Mouse (Mus musculus): ENCODE measurements around the gene Phlpp2. TPM values are rescaled to one million over a fixed set of nuclear protein-coding genes. Genes with fewer than 3 reads are reported as not detected.

Gene Phlpp2
- polyA plus RNA-seq, 1 experiment from 2014 or later, result 2.8 TPM

GRCm38 (mm10) chr8:109917277-109917676 lies 48.9 kb downstream of the Phlpp2 start:
- H3K4me2 ChIP-seq (ENCODE audit: low read depth, low read length), result no peak overlapping the region
- no peaks in the 10 kb centered on the region for H3K9me3 ChIP-seq (replicated peaks; ENCODE audit: control insufficient read depth, low read length)
- H3K4me1 ChIP-seq (ENCODE audit: control insufficient read depth, insufficient read depth, low read length), result no peaks in the 10 kb centered on the region
- no peaks in the 10 kb centered on the region for H3K36me3 ChIP-seq (ENCODE audit: control insufficient read depth, insufficient read depth, low read length)
- H3K27me3 ChIP-seq (ENCODE audit: control insufficient read depth, insufficient read depth, low read length), result no peaks in the 10 kb centered on the region
- no peak overlapping the region for H3K4me3 ChIP-seq (replicated peaks; ENCODE audit: low read length)
- ATAC-seq (ENCODE audit: insufficient read depth, low FRiP score), result peak; percentile 37; the same call in 1 of the 2 replicates
- 48% methylated on average over 4 of the region's 4 CpGs for WGBS
- no peak overlapping the region for H3K27ac ChIP-seq (ENCODE audit: low read length)
- H3K9ac ChIP-seq (ENCODE audit: low read length), result no peak overlapping the region

- no peaks in the 10 kb centered on the region for H3K36me3 ChIP-seq (ENCODE audit: control insufficient read depth, insufficient read depth, low read length)
- H3K4me3 ChIP-seq (replicated peaks; ENCODE audit: low read length), result no peak overlapping the region
- no peak overlapping the region for H3K27ac ChIP-seq (ENCODE audit: low read length)
- WGBS, result 75% methylated on average over 8 of the region's 8 CpGs
- H3K9ac ChIP-seq (ENCODE audit: low read length), result no peak overlapping the region
- no peaks in the 10 kb centered on the region for H3K27me3 ChIP-seq (ENCODE audit: control insufficient read depth, insufficient read depth, low read length)
- ATAC-seq (ENCODE audit: insufficient read depth, low FRiP score), result no peak
- H3K9me3 ChIP-seq (replicated peaks; ENCODE audit: control insufficient read depth, low read length), result no peaks in the 10 kb centered on the region
- no peaks in the 10 kb centered on the region for H3K4me1 ChIP-seq (ENCODE audit: control insufficient read depth, insufficient read depth, low read length)
- H3K4me2 ChIP-seq (ENCODE audit: low read depth, low read length), result no peak overlapping the region
These were observed 52.4 kb downstream of the Phlpp2 start for GRCm38 (mm10) chr8:109920406-109921390.

GRCm38 (mm10) chr8:109941606-109942360 lies 73.4 kb downstream of the Phlpp2 start:
- no peak for ATAC-seq (ENCODE audit: insufficient read depth, low FRiP score)
- 64% methylated on average over 2 of the region's 2 CpGs for WGBS
- Histone ChIP-seq H3K27me3 (ENCODE audit: control insufficient read depth, insufficient read depth, low read length) (no peaks in the 10 kb centered on the region), H3K9me3 (replicated peaks; ENCODE audit: control insufficient read depth, low read length) (no peaks in the 10 kb centered on the region), H3K36me3 (ENCODE audit: control insufficient read depth, insufficient read depth, low read length) (peaks cover 11% of the 10 kb centered on the region), H3K9ac (ENCODE audit: low read length) (no peak overlapping the region), H3K4me1 (ENCODE audit: control insufficient read depth, insufficient read depth, low read length) (peaks cover 5% of the 10 kb centered on the region; the same call in 1 of the 2 replicates), H3K4me2 (ENCODE audit: low read depth, low read length) (no peak overlapping the region), H3K27ac (ENCODE audit: low read length) (no peak overlapping the region), H3K4me3 (replicated peaks; ENCODE audit: low read length) (no peak overlapping the region)

GRCm38 (mm10) chr8:109945153-109945632 lies 76.9 kb downstream of the Phlpp2 start:
- WGBS, result 44% methylated on average over 9 of the region's 9 CpGs
- ATAC-seq (ENCODE audit: insufficient read depth, low FRiP score), result no peak

GRCm38 (mm10) chr8:109945694-109946093 lies 77.4 kb downstream of the Phlpp2 start:
- Histone ChIP-seq H3K36me3 (ENCODE audit: control insufficient read depth, insufficient read depth, low read length) (no peaks in the 10 kb centered on the region), H3K9me3 (replicated peaks; ENCODE audit: control insufficient read depth, low read length) (no peaks in the 10 kb centered on the region), H3K9ac (ENCODE audit: low read length) (no peak overlapping the region), H3K4me3 (replicated peaks; ENCODE audit: low read length) (no peak overlapping the region), H3K27me3 (ENCODE audit: control insufficient read depth, insufficient read depth, low read length) (peaks cover 7% of the 10 kb centered on the region), H3K27ac (ENCODE audit: low read length) (peak overlapping the region; percentile 8; the same call in 1 of the 2 replicates), H3K4me2 (ENCODE audit: low read depth, low read length) (no peak overlapping the region), H3K4me1 (ENCODE audit: control insufficient read depth, insufficient read depth, low read length) (peaks cover 5% of the 10 kb centered on the region)
- no peak for ATAC-seq (ENCODE audit: insufficient read depth, low FRiP score)
- 74% methylated on average over 7 of the region's 7 CpGs for WGBS

More at GRCm38 (mm10) chr8:109945153-109945632, 76.9 kb downstream of the Phlpp2 start:
- peaks cover 5% of the 10 kb centered on the region for H3K4me1 ChIP-seq (ENCODE audit: control insufficient read depth, insufficient read depth, low read length)
- peaks cover 4% of the 10 kb centered on the region; the same call in 1 of the 2 replicates for H3K36me3 ChIP-seq (ENCODE audit: control insufficient read depth, insufficient read depth, low read length)
- H3K4me2 ChIP-seq (ENCODE audit: low read depth, low read length), result no peak overlapping the region
- peaks cover 7% of the 10 kb centered on the region for H3K27me3 ChIP-seq (ENCODE audit: control insufficient read depth, insufficient read depth, low read length)
- H3K9ac ChIP-seq (ENCODE audit: low read length), result no peak overlapping the region
- no peak overlapping the region for H3K27ac ChIP-seq (ENCODE audit: low read length)
- H3K4me3 ChIP-seq (replicated peaks; ENCODE audit: low read length), result no peak overlapping the region
- H3K9me3 ChIP-seq (replicated peaks; ENCODE audit: control insufficient read depth, low read length), result no peaks in the 10 kb centered on the region

- peaks cover 5% of the 10 kb centered on the region for H3K4me1 ChIP-seq (ENCODE audit: control insufficient read depth, insufficient read depth, low read length)
- no peak overlapping the region for H3K4me2 ChIP-seq (ENCODE audit: low read depth, low read length)
- no peak overlapping the region for H3K27ac ChIP-seq (ENCODE audit: low read length)
- H3K4me3 ChIP-seq (replicated peaks; ENCODE audit: low read length), result no peak overlapping the region
- H3K9me3 ChIP-seq (replicated peaks; ENCODE audit: control insufficient read depth, low read length), result no peaks in the 10 kb centered on the region
- no peaks in the 10 kb centered on the region for H3K36me3 ChIP-seq (ENCODE audit: control insufficient read depth, insufficient read depth, low read length)
- H3K27me3 ChIP-seq (ENCODE audit: control insufficient read depth, insufficient read depth, low read length), result peaks cover 7% of the 10 kb centered on the region
- WGBS, result 85% methylated on average over 7 of the region's 7 CpGs
- ATAC-seq (ENCODE audit: insufficient read depth, low FRiP score), result no peak
- no peak overlapping the region for H3K9ac ChIP-seq (ENCODE audit: low read length)
These were observed 77.9 kb downstream of the Phlpp2 start for GRCm38 (mm10) chr8:109946272-109946671.

GRCm38 (mm10) chr8:109947447-109948284 lies 79.3 kb downstream of the Phlpp2 start:
- WGBS, result 3% methylated on average over 26 of the region's 26 CpGs
- H3K9ac ChIP-seq (ENCODE audit: low read length), result peak overlapping the region; percentile 38; the same call in 1 of the 2 replicates
- no peaks in the 10 kb centered on the region for H3K9me3 ChIP-seq (replicated peaks; ENCODE audit: control insufficient read depth, low read length)
- peaks cover 7% of the 10 kb centered on the region for H3K27me3 ChIP-seq (ENCODE audit: control insufficient read depth, insufficient read depth, low read length)
- no peak overlapping the region for H3K27ac ChIP-seq (ENCODE audit: low read length)
- peak overlapping the region; percentile 49 for H3K4me2 ChIP-seq (ENCODE audit: low read depth, low read length)
- peak overlapping the region; percentile 35 for H3K4me3 ChIP-seq (replicated peaks; ENCODE audit: low read length)
- H3K36me3 ChIP-seq (ENCODE audit: control insufficient read depth, insufficient read depth, low read length), result no peaks in the 10 kb centered on the region
- H3K4me1 ChIP-seq (ENCODE audit: control insufficient read depth, insufficient read depth, low read length), result peaks cover 5% of the 10 kb centered on the region; the same call in 1 of the 2 replicates
- ATAC-seq (ENCODE audit: insufficient read depth, low FRiP score), result no peak

GRCm38 (mm10) chr8:109948285-109948564 lies 79.9 kb downstream of the Phlpp2 start:
- Histone ChIP-seq H3K4me3 (replicated peaks; ENCODE audit: low read length) (peak overlapping the region; percentile 35), H3K4me1 (ENCODE audit: control insufficient read depth, insufficient read depth, low read length) (peaks cover 5% of the 10 kb centered on the region; the same call in 1 of the 2 replicates), H3K36me3 (ENCODE audit: control insufficient read depth, insufficient read depth, low read length) (no peaks in the 10 kb centered on the region), H3K9ac (ENCODE audit: low read length) (peak overlapping the region; percentile 38; the same call in 1 of the 2 replicates), H3K27me3 (ENCODE audit: control insufficient read depth, insufficient read depth, low read length) (peaks cover 7% of the 10 kb centered on the region), H3K9me3 (replicated peaks; ENCODE audit: control insufficient read depth, low read length) (no peaks in the 10 kb centered on the region), H3K4me2 (ENCODE audit: low read depth, low read length) (peak overlapping the region; percentile 49), H3K27ac (ENCODE audit: low read length) (no peak overlapping the region)
- no peak for ATAC-seq (ENCODE audit: insufficient read depth, low FRiP score)
- WGBS, result 4% methylated on average over 19 of the region's 19 CpGs

Measured in stomach, embryonic 16.5 days (tissue).